Mouse (Mus musculus): Measurements from ENCODE around the gene Fmnl2.

GRCm38 (mm10) chr2:52974776-52975175, 117.1 kb downstream of the Fmnl2 start:
- TF ChIP-seq POLR2A (IDR thresholded peaks at IDR 0.05; ENCODE audit: low read depth, low read length), result no peak
- no peak for TF ChIP-seq CTCF (IDR thresholded peaks at IDR 0.05; ENCODE audit: extremely low read depth, insufficient read depth, insufficient read length, insufficient replicate concordance)
